In the genomic region with DNA sequence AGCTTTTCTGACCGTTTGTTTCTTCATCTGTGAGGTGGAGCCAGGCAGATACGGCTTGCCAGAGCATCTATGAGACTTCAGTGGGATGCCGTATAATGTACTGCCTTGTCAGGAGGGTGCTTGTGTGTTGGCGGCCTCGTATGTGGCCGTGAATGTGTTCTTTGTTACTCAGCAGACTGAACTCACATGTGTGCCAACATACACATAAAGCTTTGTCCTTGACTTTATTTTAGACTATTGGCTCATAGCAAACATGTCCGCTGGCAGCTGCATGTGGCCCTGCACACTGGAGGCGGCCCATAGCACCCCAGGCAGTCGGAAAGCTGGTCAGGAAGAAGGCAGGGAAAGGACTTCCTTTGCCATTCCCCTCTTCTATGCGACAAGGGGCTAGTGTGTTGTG, we compare ENCODE assay signal across 13 mouse cellular contexts. TPM values are rescaled to one million over a fixed set of nuclear protein-coding genes. Genes with fewer than 3 reads are reported as not detected.
DNase-seq lines count a peak whose midpoint lies in the region; ATAC-seq and TF ChIP-seq lines count a peak whose summit lies in the region.
"Had no signal": no experiment of that assay in that cellular context is flagged by ENCODE, and none has a peak within 500 bp of the region (broad histone marks: within the 10 kb centered on the region; RNA-seq: fewer than 3 reads in every experiment).

No protein-coding gene starts in this region.

- H3K9me3 ChIP-seq in hindbrain, postnatal 0 days (ENCODE audit: low read length), result no peaks in the 10 kb centered on the region
- H3K9me3 ChIP-seq in hindbrain, embryonic 14.5 days (ENCODE audit: control insufficient read depth, low read length), result no peaks in the 10 kb centered on the region
- H3K9me3 ChIP-seq: forebrain, embryonic 13.5 days had no signal

- TF ChIP-seq CTCF in hindbrain, postnatal 0 days (IDR thresholded peaks at IDR 0.05; ENCODE audit: low read depth), result no peak
- TF ChIP-seq CTCF in brain, embryonic 14.5 days (IDR thresholded peaks at IDR 0.05; ENCODE audit: borderline replicate concordance, extremely low read depth, insufficient read depth, insufficient read length), result no peak

- H3K4me2 ChIP-seq in hindbrain, postnatal 0 days (ENCODE audit: low read depth, low read length), result no peak overlapping the region
- no peak overlapping the region for H3K4me2 ChIP-seq in hindbrain, embryonic 14.5 days (replicated peaks)
- H3K4me2 ChIP-seq: forebrain, embryonic 13.5 days had no signal

- ATAC-seq in hindbrain, postnatal 0 days, result peak; percentile 62; the same call in 1 of the 2 replicates
- ATAC-seq in hindbrain, embryonic 14.5 days (ENCODE audit: low FRiP score), result no peak
- ATAC-seq: forebrain, embryonic 13.5 days had no signal

- H3K36me3 ChIP-seq in hindbrain, postnatal 0 days (ENCODE audit: insufficient read depth, low read length), result no peaks in the 10 kb centered on the region
- no peaks in the 10 kb centered on the region for H3K36me3 ChIP-seq in hindbrain, embryonic 14.5 days (replicated peaks; ENCODE audit: control insufficient read depth, insufficient read depth)

- H3K27me3 ChIP-seq in hindbrain, postnatal 0 days (ENCODE audit: insufficient read depth, low read length), result peaks cover 6% of the 10 kb centered on the region; the same call in 1 of the 2 replicates
- peaks cover 25% of the 10 kb centered on the region for H3K27me3 ChIP-seq in hindbrain, embryonic 14.5 days (ENCODE audit: control insufficient read depth, insufficient read depth, low read length)

- H3K9ac ChIP-seq in hindbrain, postnatal 0 days (replicated peaks; ENCODE audit: low read length), result no peak overlapping the region
- H3K9ac ChIP-seq in hindbrain, embryonic 14.5 days, result no peak overlapping the region
- H3K9ac ChIP-seq: forebrain, embryonic 13.5 days had no signal

- H3K4me3 ChIP-seq in hindbrain, postnatal 0 days (ENCODE audit: low read length), result no peak overlapping the region
- no peak overlapping the region for H3K4me3 ChIP-seq in hindbrain, embryonic 14.5 days (replicated peaks; ENCODE audit: low read length)
- H3K4me3 ChIP-seq: forebrain, embryonic 13.5 days had no signal

- WGBS in hindbrain, postnatal 0 days, result 61% methylated on average over 10 of the region's 10 CpGs
- WGBS in hindbrain, embryonic 14.5 days, result 65% methylated on average over 10 of the region's 10 CpGs

- no peak for TF ChIP-seq POLR2A in brain, embryonic 14.5 days (IDR thresholded peaks at IDR 0.05; ENCODE audit: borderline replicate concordance, extremely low read depth, insufficient read depth, insufficient read length, poor library complexity, severe bottlenecking)

- no peaks in the 10 kb centered on the region; the same call in 1 of the 2 replicates for H3K4me1 ChIP-seq in hindbrain, postnatal 0 days (ENCODE audit: insufficient read depth, low read length)
- H3K4me1 ChIP-seq in hindbrain, embryonic 14.5 days (replicated peaks; ENCODE audit: control insufficient read depth, insufficient read depth, low read length), result peaks cover 5% of the 10 kb centered on the region; the same call in 1 of the 2 replicates

- peak; percentile 29 for DNase-seq in adrenal gland, adult 2 months
- DNase-seq in adrenal gland, postnatal 25 days, result no peak
- no peak for DNase-seq in hindbrain, postnatal 0 days (ENCODE audit: low spot score)
- no peak for DNase-seq in hindbrain, embryonic 14.5 days (ENCODE audit: low spot score)
- DNase-seq in brain, embryonic 14.5 days (ENCODE audit: low read depth), result peak; percentile 34
- DNase-seq in heart, postnatal 4 days, result peak; percentile 35
- no peak for DNase-seq in right cerebral cortex, postnatal 25 days
- DNase-seq in Muller cell, postnatal 12 days (ENCODE audit: inconsistent ontology term), result no peak
- DNase-seq: cerebellum, postnatal 25 days; kidney, postnatal 14 days; lung, adult 18-20 months; thymus, adult 2 months had no signal

- H3K27ac ChIP-seq in hindbrain, postnatal 0 days, result no peak overlapping the region
- H3K27ac ChIP-seq in hindbrain, embryonic 14.5 days, result no peak overlapping the region
- H3K27ac ChIP-seq: forebrain, embryonic 13.5 days had no signal

RNA-seq across cellular contexts. Expression of gene Ptpn14, which starts 3.6 kb away (rescaled TPM):
- total RNA-seq in adrenal gland, adult 2 months (2021), result 10 to 100 TPM; 17.7 to 19.4 TPM
- polyA plus RNA-seq in adrenal gland, adult 2 months (2012; rRNA removed), result 11.7 and 12.8 TPM in 2 replicates
- total RNA-seq in adrenal gland, postnatal 25 days (2021), result 17.1 and 23.4 TPM in 2 replicates
- total RNA-seq in hindbrain, postnatal 0 days (2014; rRNA removed), result 8.2 and 8.9 TPM in 2 replicates
- polyA plus RNA-seq in hindbrain, postnatal 0 days (2015; fragmentation: Nextera tagmentation; extraction: Ambion mirVana), result 1.4 and 1.6 TPM in 2 replicates
- polyA plus RNA-seq in hindbrain, embryonic 14.5 days (2014; fragmentation: Nextera tagmentation; extraction: Ambion mirVana), result 2.6 and 3.2 TPM in 2 replicates
- polyA plus RNA-seq in brain, embryonic 14.5 days (2012; rRNA removed), result 2.4 and 4.9 TPM in 2 replicates
- total RNA-seq in heart, postnatal 4 days (2021), result 10 to 100 TPM; 31.0 to 33.3 TPM

RNA-seq across cellular contexts. Expression of gene Cenpf, which starts 43.8 kb away (rescaled TPM):
- 1 to 10 TPM; 2.5 to 3.0 TPM for total RNA-seq in adrenal gland, adult 2 months (2021)
- polyA plus RNA-seq in adrenal gland, adult 2 months (2012; rRNA removed), result 0.18 and 0.31 TPM in 2 replicates
- total RNA-seq in adrenal gland, postnatal 25 days (2021), result 7.2 and 11.9 TPM in 2 replicates
- 4.8 and 5.4 TPM in 2 replicates for total RNA-seq in hindbrain, postnatal 0 days (2014; rRNA removed)
- polyA plus RNA-seq in hindbrain, postnatal 0 days (2015; fragmentation: Nextera tagmentation; extraction: Ambion mirVana), result 22.5 and 26.9 TPM in 2 replicates
- 13.8 and 17.6 TPM in 2 replicates for polyA plus RNA-seq in hindbrain, embryonic 14.5 days (2014; fragmentation: Nextera tagmentation; extraction: Ambion mirVana)
- 10.9 and 11.3 TPM in 2 replicates for polyA plus RNA-seq in brain, embryonic 14.5 days (2012; rRNA removed)
- total RNA-seq in heart, postnatal 4 days (2021), result 10 to 100 TPM; 49.5 to 65.6 TPM

Comparison
In these comparisons a context has a peak if more than half of its experiments do, and no peak if none do; other contexts are left out.
1. DNase-seq: peak in adrenal gland, adult 2 months (single experiment), brain, embryonic 14.5 days (single experiment) and heart, postnatal 4 days (single experiment); none in adrenal gland, postnatal 25 days (single experiment), hindbrain, postnatal 0 days (single experiment), hindbrain, embryonic 14.5 days (single experiment), right cerebral cortex, postnatal 25 days (single experiment) and Muller cell, postnatal 12 days (single experiment).